In genomic region chr13:20207126-20207525, GRCm38 (mm10) we compare ENCODE assay signal across 10 mouse cellular contexts.
A peak's percentile ranks its signal among the peaks of the same experiment; 100 is the strongest.
DNase-seq lines count a peak whose midpoint lies in the region; ATAC-seq and TF ChIP-seq lines count a peak whose summit lies in the region.
"Had no signal": no experiment of that assay in that cellular context is flagged by ENCODE, and none has a peak within 500 bp of the region (broad histone marks: within the 10 kb centered on the region; RNA-seq: fewer than 3 reads in every experiment).

No protein-coding gene starts in this region.

- H3K4me1 ChIP-seq in kidney, embryonic 15.5 days, result no peaks in the 10 kb centered on the region
- H3K4me1 ChIP-seq: embryonic facial prominence, embryonic 12.5 days had no signal

- no peak overlapping the region for H3K27ac ChIP-seq in kidney, embryonic 15.5 days
- H3K27ac ChIP-seq: embryonic facial prominence, embryonic 12.5 days had no signal

- no peak overlapping the region for H3K4me2 ChIP-seq in kidney, embryonic 15.5 days
- H3K4me2 ChIP-seq in myocyte (ENCODE audit: low read depth), result peak overlapping the region; percentile 26
- H3K4me2 ChIP-seq: embryonic facial prominence, embryonic 12.5 days had no signal

- no peaks in the 10 kb centered on the region for H3K9me3 ChIP-seq in kidney, embryonic 15.5 days (replicated peaks)
- H3K9me3 ChIP-seq: embryonic facial prominence, embryonic 12.5 days had no signal

- no peak for DNase-seq in kidney, postnatal 25 days
- DNase-seq in spleen, adult 18-20 months, result peak; percentile 26 to 32
- no peak for DNase-seq in spleen, postnatal 14 days (ENCODE audit: low spot score in 2 of 2)
- DNase-seq in cerebellum, postnatal 4 days (ENCODE audit: low spot score in 2 of 2), result no peak
- no peak for DNase-seq in MN1 (ENCODE audit: low spot score)
- DNase-seq: kidney, adult 2 months; lung, adult 18-20 months had no signal

- H3K36me3 ChIP-seq in kidney, embryonic 15.5 days, result no peaks in the 10 kb centered on the region
- H3K36me3 ChIP-seq in myocyte (ENCODE audit: control insufficient read depth, insufficient read depth), result no peaks in the 10 kb centered on the region
- H3K36me3 ChIP-seq: embryonic facial prominence, embryonic 12.5 days had no signal

- WGBS in kidney, embryonic 15.5 days, result 69% methylated on average over 5 of the region's 5 CpGs

- no peak overlapping the region for H3K4me3 ChIP-seq in kidney, embryonic 15.5 days (replicated peaks)
- H3K4me3 ChIP-seq in myocyte, result no peak overlapping the region
- H3K4me3 ChIP-seq: embryonic facial prominence, embryonic 12.5 days had no signal

- ATAC-seq in kidney, embryonic 15.5 days (replicated peaks; ENCODE audit: low FRiP score), result 0 out of 2 replicates have a peak, but pooled peaks have one; percentile 40

- no peaks in the 10 kb centered on the region for H3K79me2 ChIP-seq in myocyte (ENCODE audit: control insufficient read depth, insufficient read depth)

- no peak for TF ChIP-seq POLR2A in myocyte (IDR thresholded peaks at IDR 0.05; ENCODE audit: insufficient read length, low read depth)

- H3K27me3 ChIP-seq in kidney, embryonic 15.5 days, result no peaks in the 10 kb centered on the region
- H3K27me3 ChIP-seq in myocyte (ENCODE audit: control insufficient read depth, insufficient read depth, insufficient read length), result no peaks in the 10 kb centered on the region
- H3K27me3 ChIP-seq: embryonic facial prominence, embryonic 12.5 days had no signal

- H3K9ac ChIP-seq in kidney, embryonic 15.5 days, result no peak overlapping the region
- H3K9ac ChIP-seq: embryonic facial prominence, embryonic 12.5 days had no signal

- H3ac ChIP-seq in myocyte (ENCODE audit: control insufficient read depth, insufficient read length), result no peak overlapping the region

TF ChIP-seq in myocyte, 11 proteins besides CTCF, POLR2A, EP300 and RAD21:
- TF ChIP-seq E2F4 (IDR thresholded peaks at IDR 0.05; ENCODE audit: insufficient read depth) (no peak), TCF3 (IDR thresholded peaks at IDR 0.05; ENCODE audit: insufficient read length, low read depth) (peak; percentile 68), REST (IDR thresholded peaks at IDR 0.05; ENCODE audit: insufficient read depth, insufficient read length) (no peak), MAX (IDR thresholded peaks at IDR 0.05; ENCODE audit: low read depth) (no peak), POLR2AphosphoS2 (IDR thresholded peaks at IDR 0.05; ENCODE audit: insufficient read length, low read depth) (no peak), TCF12 (IDR thresholded peaks at IDR 0.05; ENCODE audit: insufficient read depth, poor library complexity, severe bottlenecking) (no peak), MYOG (IDR thresholded peaks at IDR 0.05; ENCODE audit: control insufficient read depth in 1 of 3, insufficient read depth in 1 of 3, insufficient read length in 2 of 3, low read depth in 2 of 3) (peak; percentile 44 to 83 (median 82)), CEBPB (IDR thresholded peaks at IDR 0.05; ENCODE audit: insufficient read depth, poor library complexity, severe bottlenecking) (no peak), MYOD1 (IDR thresholded peaks at IDR 0.05; ENCODE audit: control insufficient read depth in 1 of 3, insufficient read length in 2 of 3, low read depth in 2 of 3) (peak; percentile 52 to 83 (median 71)), USF1 (IDR thresholded peaks at IDR 0.05; ENCODE audit: low read depth) (no peak), SRF (IDR thresholded peaks at IDR 0.05; ENCODE audit: control insufficient read depth, insufficient read length, low read depth) (no peak)
TF ChIP-seq in myocyte: peak in this region for 3.

Comparison
In these comparisons a context has a peak if more than half of its experiments do, and no peak if none do; other contexts are left out.
1. DNase-seq: peak in spleen, adult 18-20 months (2 of 2); none in kidney, postnatal 25 days (0 of 2), spleen, postnatal 14 days (0 of 2), cerebellum, postnatal 4 days (0 of 2) and MN1 (single experiment).